Mouse (Mus musculus) kidney, embryonic 16.5 days (tissue): ENCODE measurements around the gene Zbtb25. TPM values are rescaled to one million over a fixed set of nuclear protein-coding genes. Genes with fewer than 3 reads are reported as not detected.
A peak's percentile ranks its signal among the peaks of the same experiment; 100 is the strongest.

Source experiments
- ATAC-seq: fragments of 200-750 bp; cut with Nextera tagmentation; 2 replicates; pipeline ENCODE4 v1.8.0; 2017; ENCODE audit warnings: moderate TSS enrichment; ENCODE audit not compliant: low FRiP score, low TSS enrichment
- H3K27ac ChIP-seq: fragments of 300-500 bp; sonication (generic); 2 replicates; pipeline ENCODE4 v1.5.1; 2014; ENCODE audit warnings: low read length
- H3K27me3 ChIP-seq: fragments of 300-500 bp; sonication (generic); 2 replicates; pipeline ENCODE4 v1.6.1; 2014; ENCODE audit warnings: low read length, control low read depth, mixed read lengths; ENCODE audit not compliant: insufficient read depth
- H3K36me3 ChIP-seq: fragments of 300-500 bp; sonication (generic); 2 replicates; pipeline ENCODE4 v1.6.1; 2014; ENCODE audit warnings: low read length, control low read depth, mixed read lengths; ENCODE audit not compliant: insufficient read depth
- H3K4me1 ChIP-seq: fragments of 300-500 bp; sonication (generic); 2 replicates; pipeline ENCODE4 v1.6.1; 2014; ENCODE audit warnings: low read length, control low read depth, mixed read lengths; ENCODE audit not compliant: insufficient read depth
- H3K4me2 ChIP-seq: fragments of 300-500 bp; sonication (generic); replicated peaks from 2 replicates; pipeline ENCODE4 v1.6.1; 2014; ENCODE audit warnings: low read depth, low read length
- H3K4me3 ChIP-seq: fragments of 300-500 bp; sonication (generic); 2 replicates; pipeline ENCODE4 v1.5.1; 2014; ENCODE audit warnings: mild to moderate bottlenecking, low read length
- H3K9ac ChIP-seq: fragments of 300-500 bp; sonication (generic); replicated peaks from 2 replicates; pipeline ENCODE4 v1.6.1; 2014; ENCODE audit warnings: low read length
- H3K9me3 ChIP-seq: fragments of 300-500 bp; sonication (generic); 2 replicates; pipeline ENCODE4 v1.6.1; 2016; ENCODE audit warnings: low read length, control low read depth
- WGBS: fragments of 180-500 bp; shearing (Covaris S2); extraction: QIAGEN DNeasy Blood & Tissue Kit; methylation state at CpG from one replicate; pipeline ENCODE4 v1.1.7; 2014; 5-methylcytosine and 5-hydroxymethylcytosine counted together
- polyA plus RNA-seq: library from polyadenylated mRNA; unstranded; fragments of >200 nt; fragmentation: Nextera tagmentation; extraction: Ambion mirVana; gene quantifications from 2 replicates; pipeline ENCODE4 v1.2.1, GENCODE M21; 2015

The Zbtb25 gene
- polyA plus RNA-seq, 1 experiment from 2014 or later: 14.0 TPM

GRCm38 (mm10) chr12:76378556-76378955 lies 9.2 kb upstream of the Zbtb25 start:
- peaks cover 5% of the 10 kb centered on the region; the same call in 1 of the 2 replicates for H3K36me3 ChIP-seq
- 83% methylated on average over 5 of the region's 5 CpGs for WGBS

GRCm38 (mm10) chr12:76377726-76378125 lies 8.3 kb upstream of the Zbtb25 start:
- Histone ChIP-seq H3K4me2 (no peak overlapping the region), H3K9me3 (no peaks in the 10 kb centered on the region), H3K27me3 (no peaks in the 10 kb centered on the region), H3K36me3 (peaks cover 5% of the 10 kb centered on the region; the same call in 1 of the 2 replicates), H3K9ac (no peak overlapping the region), H3K4me1 (peaks cover 14% of the 10 kb centered on the region), H3K27ac (no peak overlapping the region), H3K4me3 (no peak overlapping the region)
- 89% methylated on average over 3 of the region's 3 CpGs for WGBS
- no peak for ATAC-seq

More at GRCm38 (mm10) chr12:76378556-76378955, 9.2 kb upstream of the Zbtb25 start:
- Histone ChIP-seq H3K27me3 (no peaks in the 10 kb centered on the region), H3K9ac (no peak overlapping the region), H3K9me3 (no peaks in the 10 kb centered on the region), H3K4me1 (peaks cover 10% of the 10 kb centered on the region; the same call in 1 of the 2 replicates), H3K4me2 (no peak overlapping the region), H3K27ac (no peak overlapping the region), H3K4me3 (no peak overlapping the region)
- ATAC-seq: no peak

- no peak overlapping the region for H3K4me3 ChIP-seq
- H3K36me3 ChIP-seq: peaks cover 5% of the 10 kb centered on the region; the same call in 1 of the 2 replicates
- no peak overlapping the region for H3K27ac ChIP-seq
- H3K4me2 ChIP-seq: no peak overlapping the region
- H3K27me3 ChIP-seq: no peaks in the 10 kb centered on the region
- WGBS: 94% methylated on average over 6 of the region's 6 CpGs
- H3K4me1 ChIP-seq: peaks cover 21% of the 10 kb centered on the region
- no peak for ATAC-seq
- no peaks in the 10 kb centered on the region for H3K9me3 ChIP-seq
- H3K9ac ChIP-seq: no peak overlapping the region
These were observed 7.7 kb upstream of the Zbtb25 start for GRCm38 (mm10) chr12:76377059-76377458.

GRCm38 (mm10) chr12:76376649-76377048 lies 7.2 kb upstream of the Zbtb25 start:
- WGBS: 52% methylated on average over 7 of the region's 7 CpGs
- Histone ChIP-seq H3K4me2 (no peak overlapping the region), H3K27me3 (no peaks in the 10 kb centered on the region), H3K27ac (no peak overlapping the region), H3K4me1 (peaks cover 25% of the 10 kb centered on the region), H3K9ac (no peak overlapping the region), H3K4me3 (no peak overlapping the region), H3K9me3 (no peaks in the 10 kb centered on the region), H3K36me3 (peaks cover 3% of the 10 kb centered on the region; the same call in 1 of the 2 replicates)
- ATAC-seq: no peak

- no peak overlapping the region for H3K9ac ChIP-seq
- no peaks in the 10 kb centered on the region for H3K9me3 ChIP-seq
- WGBS: 81% methylated on average over 3 of the region's 3 CpGs
- peaks cover 26% of the 10 kb centered on the region for H3K4me1 ChIP-seq
- no peak for ATAC-seq
- no peak overlapping the region for H3K27ac ChIP-seq
- no peak overlapping the region for H3K4me3 ChIP-seq
- no peaks in the 10 kb centered on the region for H3K36me3 ChIP-seq
- H3K4me2 ChIP-seq: no peak overlapping the region
- H3K27me3 ChIP-seq: no peaks in the 10 kb centered on the region
These were observed 6.1 kb upstream of the Zbtb25 start for GRCm38 (mm10) chr12:76375506-76375905.

- Histone ChIP-seq H3K27me3 (no peaks in the 10 kb centered on the region), H3K9ac (no peak overlapping the region), H3K4me3 (no peak overlapping the region), H3K4me2 (no peak overlapping the region), H3K27ac (no peak overlapping the region), H3K9me3 (no peaks in the 10 kb centered on the region), H3K36me3 (no peaks in the 10 kb centered on the region), H3K4me1 (peaks cover 26% of the 10 kb centered on the region)
- 73% methylated on average over 4 of the region's 4 CpGs for WGBS
- no peak for ATAC-seq
These were observed 5.5 kb upstream of the Zbtb25 start for GRCm38 (mm10) chr12:76374911-76375310.

GRCm38 (mm10) chr12:76373991-76374390 lies 4.6 kb upstream of the Zbtb25 start:
- Histone ChIP-seq H3K9ac (no peak overlapping the region), H3K27ac (no peak overlapping the region), H3K36me3 (no peaks in the 10 kb centered on the region), H3K4me3 (no peak overlapping the region), H3K9me3 (no peaks in the 10 kb centered on the region), H3K4me2 (no peak overlapping the region), H3K27me3 (no peaks in the 10 kb centered on the region), H3K4me1 (peaks cover 26% of the 10 kb centered on the region)
- 67% methylated on average over 6 of the region's 6 CpGs for WGBS
- ATAC-seq: no peak

GRCm38 (mm10) chr12:76372881-76373818 lies 3.7 kb upstream of the Zbtb25 start:
- no peak for ATAC-seq
- Histone ChIP-seq H3K36me3 (no peaks in the 10 kb centered on the region), H3K4me1 (peaks cover 32% of the 10 kb centered on the region), H3K9me3 (no peaks in the 10 kb centered on the region), H3K27ac (no peak overlapping the region), H3K27me3 (no peaks in the 10 kb centered on the region), H3K4me3 (no peak overlapping the region), H3K4me2 (peak overlapping the region; percentile 78; the same call in 1 of the 2 replicates), H3K9ac (no peak overlapping the region)
- 86% methylated on average over 5 of the region's 7 CpGs for WGBS

- H3K9ac ChIP-seq: peak overlapping the region; percentile 100
- H3K27me3 ChIP-seq: no peaks in the 10 kb centered on the region
- no peak for ATAC-seq
- H3K27ac ChIP-seq: no peak overlapping the region
- H3K9me3 ChIP-seq: no peaks in the 10 kb centered on the region
- peak overlapping the region; percentile 78 for H3K4me2 ChIP-seq
- WGBS: 45% methylated on average over 7 of the region's 7 CpGs
- peaks cover 43% of the 10 kb centered on the region for H3K4me1 ChIP-seq
- H3K36me3 ChIP-seq: no peaks in the 10 kb centered on the region
- H3K4me3 ChIP-seq: peak overlapping the region; percentile 97
These were observed 2.6 kb upstream of the Zbtb25 start for GRCm38 (mm10) chr12:76372046-76372445.
